24 mouse cellular contexts compared by ENCODE assay signal in genomic region chr1:176961716-176962115, GRCm38 (mm10).
DNase-seq lines count a peak whose midpoint lies in the region; ATAC-seq and TF ChIP-seq lines count a peak whose summit lies in the region.
"Had no signal": no experiment of that assay in that cellular context is flagged by ENCODE, and none has a peak within 500 bp of the region (broad histone marks: within the 10 kb centered on the region; RNA-seq: fewer than 3 reads in every experiment).

No protein-coding gene starts in this region.

- no peak overlapping the region for H3K4me3 ChIP-seq in forebrain, embryonic 13.5 days
- no peak overlapping the region for H3K4me3 ChIP-seq in forebrain, embryonic 12.5 days (replicated peaks)
- no peak overlapping the region for H3K4me3 ChIP-seq in forebrain, embryonic 15.5 days
- no peak overlapping the region for H3K4me3 ChIP-seq in forebrain, embryonic 10.5 days
- H3K4me3 ChIP-seq in forebrain, postnatal 0 days (ENCODE audit: low read depth, low read length): no peak overlapping the region
- H3K4me3 ChIP-seq: embryonic facial prominence, embryonic 10.5 days; embryonic facial prominence, embryonic 12.5 days had no signal

- TF ChIP-seq POLR2A in brain, embryonic 14.5 days (IDR thresholded peaks at IDR 0.05; ENCODE audit: borderline replicate concordance, extremely low read depth, insufficient read depth, insufficient read length, poor library complexity, severe bottlenecking): no peak

- peak; percentile 45; the same call in 1 of the 2 replicates for ATAC-seq in forebrain, embryonic 13.5 days
- no peak for ATAC-seq in forebrain, embryonic 12.5 days (ENCODE audit: low FRiP score)
- peak; percentile 81 for ATAC-seq in forebrain, embryonic 15.5 days (replicated peaks)
- peak; percentile 75 for ATAC-seq in forebrain, postnatal 0 days
- ATAC-seq: activated CD4-positive, CD25-positive, alpha-beta regulatory T cell, adult 4 months; CD4-positive, CD25-positive, alpha-beta regulatory T cell, adult 4 months; Patski had no signal

- no peak overlapping the region for H3K9ac ChIP-seq in forebrain, embryonic 13.5 days
- no peak overlapping the region for H3K9ac ChIP-seq in forebrain, embryonic 12.5 days
- H3K9ac ChIP-seq in forebrain, embryonic 15.5 days (replicated peaks): no peak overlapping the region
- no peak overlapping the region for H3K9ac ChIP-seq in forebrain, postnatal 0 days
- H3K9ac ChIP-seq: embryonic facial prominence, embryonic 12.5 days had no signal

- WGBS in forebrain, embryonic 13.5 days: 89% methylated on average over 10 of the region's 10 CpGs
- WGBS in forebrain, embryonic 12.5 days: 96% methylated on average over 10 of the region's 10 CpGs
- WGBS in forebrain, embryonic 15.5 days: 84% methylated on average over 10 of the region's 10 CpGs
- 98% methylated on average over 10 of the region's 10 CpGs for WGBS in forebrain, embryonic 10.5 days
- 74% methylated on average over 10 of the region's 10 CpGs for WGBS in forebrain, postnatal 0 days

- no peaks in the 10 kb centered on the region for H3K27me3 ChIP-seq in forebrain, embryonic 13.5 days
- H3K27me3 ChIP-seq in forebrain, embryonic 12.5 days: no peaks in the 10 kb centered on the region
- H3K27me3 ChIP-seq in forebrain, embryonic 15.5 days: no peaks in the 10 kb centered on the region
- H3K27me3 ChIP-seq in forebrain, embryonic 10.5 days (ENCODE audit: poor library complexity, severe bottlenecking): no peaks in the 10 kb centered on the region
- H3K27me3 ChIP-seq in forebrain, postnatal 0 days (ENCODE audit: insufficient read depth, low read length): no peaks in the 10 kb centered on the region
- H3K27me3 ChIP-seq: CH12.LX; embryonic facial prominence, embryonic 12.5 days; Patski had no signal

- no peak for DNase-seq in forebrain, embryonic 10.5 days (ENCODE audit: extremely low spot score, low spot score)
- DNase-seq in brain, embryonic 14.5 days (ENCODE audit: low read depth): peak; percentile 45
- peak; percentile 40 for DNase-seq in forebrain, postnatal 0 days
- DNase-seq in kidney, postnatal 14 days: no peak
- DNase-seq: adrenal gland, adult 8-10 months; adrenal gland, postnatal 14 days; adrenal gland, postnatal 36 days; B cell, adult 2 months; cerebellum, adult 11 months; cerebellum, adult 18-20 months; cerebellum, adult 8-10 months; cerebellum, adult 9-11 months; cerebellum, postnatal 14 days; cerebellum, postnatal 36 days had no signal

- H3K4me2 ChIP-seq in forebrain, embryonic 13.5 days: no peak overlapping the region
- no peak overlapping the region for H3K4me2 ChIP-seq in forebrain, embryonic 12.5 days
- no peak overlapping the region for H3K4me2 ChIP-seq in forebrain, embryonic 15.5 days (replicated peaks)
- no peak overlapping the region for H3K4me2 ChIP-seq in forebrain, postnatal 0 days (ENCODE audit: low read depth)
- H3K4me2 ChIP-seq: embryonic facial prominence, embryonic 12.5 days had no signal

- 0 out of 2 replicates have a peak, but pooled peaks cover 3% of the 10 kb centered on the region for H3K4me1 ChIP-seq in forebrain, embryonic 13.5 days
- H3K4me1 ChIP-seq in forebrain, embryonic 12.5 days: no peaks in the 10 kb centered on the region
- H3K4me1 ChIP-seq in forebrain, embryonic 15.5 days: peaks cover 8% of the 10 kb centered on the region; the same call in 1 of the 2 replicates
- peaks cover 8% of the 10 kb centered on the region; the same call in 1 of the 2 replicates for H3K4me1 ChIP-seq in forebrain, embryonic 10.5 days
- H3K4me1 ChIP-seq in forebrain, postnatal 0 days (ENCODE audit: insufficient read depth): 0 out of 2 replicates have a peak, but pooled peaks cover 3% of the 10 kb centered on the region
- H3K4me1 ChIP-seq: embryonic facial prominence, embryonic 12.5 days had no signal

- no peak overlapping the region for H3K27ac ChIP-seq in forebrain, embryonic 13.5 days
- no peak overlapping the region for H3K27ac ChIP-seq in forebrain, embryonic 12.5 days
- peak overlapping the region; percentile 56 for H3K27ac ChIP-seq in forebrain, embryonic 15.5 days (replicated peaks)
- no peak overlapping the region for H3K27ac ChIP-seq in forebrain, embryonic 10.5 days
- peak overlapping the region; percentile 59 for H3K27ac ChIP-seq in forebrain, postnatal 0 days (ENCODE audit: low read depth, low read length)
- H3K27ac ChIP-seq: embryonic facial prominence, embryonic 10.5 days; embryonic facial prominence, embryonic 12.5 days had no signal

- no peaks in the 10 kb centered on the region; the same call in 1 of the 2 replicates for H3K36me3 ChIP-seq in forebrain, embryonic 13.5 days (ENCODE audit: poor library complexity, severe bottlenecking)
- no peaks in the 10 kb centered on the region for H3K36me3 ChIP-seq in forebrain, embryonic 12.5 days (replicated peaks)
- no peaks in the 10 kb centered on the region for H3K36me3 ChIP-seq in forebrain, embryonic 15.5 days
- no peaks in the 10 kb centered on the region for H3K36me3 ChIP-seq in forebrain, embryonic 10.5 days (replicated peaks)
- 0 out of 2 replicates have a peak, but pooled peaks cover 3% of the 10 kb centered on the region for H3K36me3 ChIP-seq in forebrain, postnatal 0 days (ENCODE audit: insufficient read depth)
- H3K36me3 ChIP-seq: embryonic facial prominence, embryonic 10.5 days; embryonic facial prominence, embryonic 12.5 days had no signal

- H3K9me3 ChIP-seq in forebrain, embryonic 13.5 days (replicated peaks): no peaks in the 10 kb centered on the region
- H3K9me3 ChIP-seq in forebrain, embryonic 12.5 days: no peaks in the 10 kb centered on the region
- H3K9me3 ChIP-seq in forebrain, embryonic 15.5 days: no peaks in the 10 kb centered on the region
- no peaks in the 10 kb centered on the region for H3K9me3 ChIP-seq in forebrain, embryonic 10.5 days
- H3K9me3 ChIP-seq in forebrain, postnatal 0 days (ENCODE audit: low read length): no peaks in the 10 kb centered on the region
- H3K9me3 ChIP-seq: embryonic facial prominence, embryonic 10.5 days; embryonic facial prominence, embryonic 12.5 days; G1E had no signal

- TF ChIP-seq CTCF in brain, embryonic 14.5 days (IDR thresholded peaks at IDR 0.05; ENCODE audit: borderline replicate concordance, extremely low read depth, insufficient read depth, insufficient read length): no peak
- TF ChIP-seq CTCF in forebrain, postnatal 0 days (IDR thresholded peaks at IDR 0.05; ENCODE audit: low read depth): no peak

Comparison
In these comparisons a context has a peak if more than half of its experiments do, and no peak if none do; other contexts are left out.
1. H3K27ac ChIP-seq: peak in forebrain, embryonic 15.5 days (single experiment) and forebrain, postnatal 0 days (single experiment); none in forebrain, embryonic 13.5 days (single experiment), forebrain, embryonic 12.5 days (single experiment) and forebrain, embryonic 10.5 days (single experiment).
2. DNase-seq: peak in brain, embryonic 14.5 days (single experiment) and forebrain, postnatal 0 days (single experiment); none in forebrain, embryonic 10.5 days (single experiment) and kidney, postnatal 14 days (single experiment).